Mouse (Mus musculus): ENCODE results near the gene Zbtb9.

GRCm38 (mm10) chr17:26951952-26952877 is 20.8 kb upstream of the Zbtb9 start:
- no peak for TF ChIP-seq GATA1 (IDR thresholded peaks at IDR 0.05; ENCODE audit: low read length)
- no peak for TF ChIP-seq TAL1 (IDR thresholded peaks at IDR 0.05; ENCODE audit: low read length)

All from erythroblast, embryonic 14.5 days (primary cell).